Mouse (Mus musculus): ENCODE measurements at regions not wholly inside any gene's neighbourhood (a gene's known extent, or its start where the extent isn't known, plus 50 kb on each side); places are given as distances from the start of the nearest gene placed in this dataset.
"Not testable (repeated sequence)": the region's sequence is repeated elsewhere in the genome, so short reads cannot be mapped to it uniquely, and the experiment has no call there.

- DNase-seq (ENCODE audit: low spot score in 2 of 2): no peak
Measured at GRCm38 (mm10) chr9:85637274-85637673, 111.9 kb downstream of the Ibtk start.

GRCm38 (mm10) chr9:85636131-85636447, 113.0 kb downstream of the Ibtk start:
- DNase-seq (ENCODE audit: low spot score in 2 of 2): no peak

GRCm38 (mm10) chr9:85635438-85636130, 113.5 kb downstream of the Ibtk start:
- no peak for DNase-seq (ENCODE audit: low spot score in 2 of 2)

- not testable (repeated sequence) for DNase-seq (ENCODE audit: low spot score in 2 of 2)
Measured at GRCm38 (mm10) chr9:85634786-85635185, 114.3 kb downstream of the Ibtk start.

GRCm38 (mm10) chr9:85617972-85618371, 131.2 kb downstream of the Ibtk start:
- no peak for DNase-seq (ENCODE audit: low spot score in 2 of 2)

- DNase-seq (ENCODE audit: low spot score in 2 of 2): no peak
Measured at GRCm38 (mm10) chr9:85617177-85617777, 131.9 kb downstream of the Ibtk start.

GRCm38 (mm10) chr9:85616266-85616869, 132.8 kb downstream of the Ibtk start:
- DNase-seq (ENCODE audit: low spot score in 2 of 2): no peak

GRCm38 (mm10) chr9:85609152-85609551, 140.0 kb downstream of the Ibtk start:
- peak; percentile 58 to 78 for DNase-seq (ENCODE audit: low spot score in 2 of 2)

GRCm38 (mm10) chr9:85596959-85597358, 152.2 kb downstream of the Ibtk start:
- peak in 1 of 2 experiments; percentile 31 for DNase-seq (ENCODE audit: low spot score in 2 of 2)

- no peak for DNase-seq (ENCODE audit: low spot score in 2 of 2)
Measured at GRCm38 (mm10) chr9:85593867-85594266, 155.3 kb downstream of the Ibtk start.

GRCm38 (mm10) chr9:85592639-85593038, 156.5 kb downstream of the Ibtk start:
- no peak for DNase-seq (ENCODE audit: low spot score in 2 of 2)

GRCm38 (mm10) chr9:85589210-85589609, 159.9 kb downstream of the Ibtk start:
- no peak for DNase-seq (ENCODE audit: low spot score in 2 of 2)

GRCm38 (mm10) chr9:85588077-85588476, 161.1 kb downstream of the Ibtk start:
- DNase-seq (ENCODE audit: low spot score in 2 of 2): peak in 1 of 2 experiments; percentile 46

GRCm38 (mm10) chr9:85581028-85581595, 168.0 kb downstream of the Ibtk start:
- DNase-seq (ENCODE audit: low spot score in 2 of 2): no peak

- no peak for DNase-seq (ENCODE audit: low spot score in 2 of 2)
Measured at GRCm38 (mm10) chr9:85577812-85578211, 171.3 kb downstream of the Ibtk start.

GRCm38 (mm10) chr9:85577338-85577737, 171.8 kb downstream of the Ibtk start:
- DNase-seq (ENCODE audit: low spot score in 2 of 2): no peak

- no peak for DNase-seq (ENCODE audit: low spot score in 2 of 2)
Measured at GRCm38 (mm10) chr9:85568877-85569276, 180.3 kb downstream of the Ibtk start.

- no peak for DNase-seq (ENCODE audit: low spot score in 2 of 2)
Measured at GRCm38 (mm10) chr9:85551871-85552270, 197.3 kb downstream of the Ibtk start.

- DNase-seq (ENCODE audit: low spot score in 2 of 2): no peak
Measured at GRCm38 (mm10) chr9:85550455-85550854, 198.7 kb downstream of the Ibtk start.

- DNase-seq (ENCODE audit: low spot score in 2 of 2): no peak
Measured at GRCm38 (mm10) chr9:85546226-85546625, 202.9 kb downstream of the Ibtk start.

- no peak for DNase-seq (ENCODE audit: low spot score in 2 of 2)
Measured at GRCm38 (mm10) chr9:85545566-85545965, 203.6 kb downstream of the Ibtk start.

- DNase-seq (ENCODE audit: low spot score in 2 of 2): no peak
Measured at GRCm38 (mm10) chr9:85538557-85538956, 210.6 kb downstream of the Ibtk start.

Measured in layer of hippocampus, adult 18-20 months (tissue).